Mouse (Mus musculus) embryo, embryonic 10 days (tissue): ENCODE measurements around the gene Axin2.
A peak's percentile ranks its signal among the peaks of the same experiment; 100 is the strongest.
"Not testable (repeated sequence)": the region's sequence is repeated elsewhere in the genome, so short reads cannot be mapped to it uniquely, and the experiment has no call there.

Experiments
- DNase-seq: peaks from one replicate; pipeline ENCODE4 v3.0.0-alpha.2; 2015; ENCODE audit warnings: low spot score

Axin2 gene

DNA sequence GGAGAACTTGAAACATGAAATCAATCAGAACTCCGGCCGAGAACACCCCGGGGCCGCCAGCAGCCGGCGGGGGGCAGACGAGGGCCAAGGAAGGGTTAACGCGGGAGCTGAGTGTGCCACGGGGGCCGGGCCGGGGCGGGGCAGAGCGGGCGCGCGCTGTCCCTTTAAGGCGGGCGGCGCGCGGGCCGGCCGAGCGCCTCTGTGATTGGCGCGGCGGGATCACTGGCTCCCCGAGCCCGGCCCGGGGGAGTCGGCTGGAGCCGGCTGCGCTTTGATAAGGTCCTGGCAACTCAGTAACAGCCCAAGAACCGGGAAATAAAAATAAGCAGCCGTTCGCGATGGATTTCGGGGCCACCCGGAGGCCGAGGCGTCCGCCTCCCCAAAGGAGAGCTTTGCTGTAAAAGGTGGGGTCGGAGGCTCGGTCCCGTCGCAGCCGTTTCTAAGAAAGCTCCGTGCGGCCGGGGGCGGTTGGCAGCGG is at the start of gene Axin2:
TSS of gene Axin2 (plus strand) at position 192 of the 478 bp plus-strand sequence.
- peak; percentile 92 for DNase-seq

DNA sequence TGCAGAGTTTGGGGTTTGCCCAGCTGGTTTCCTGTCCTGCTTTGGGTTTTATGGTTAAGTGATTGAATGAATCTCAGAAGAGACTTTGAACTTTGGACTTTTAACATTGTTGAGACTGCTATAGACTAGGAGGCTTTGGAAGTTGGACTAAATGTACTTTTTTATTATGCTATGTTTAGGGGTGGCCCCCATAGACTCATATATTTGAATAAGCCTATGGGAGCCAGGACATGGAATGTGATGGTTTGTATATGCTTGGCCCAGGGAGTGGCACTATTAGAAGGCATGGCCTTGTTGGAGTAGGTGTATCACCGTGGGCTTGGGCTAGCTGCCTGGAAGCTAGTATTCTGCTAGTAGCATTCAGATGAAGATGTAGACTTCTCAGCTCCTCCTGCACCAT is 48.9 kb upstream of the Axin2 start:
- DNase-seq = not testable (repeated sequence)

DNA sequence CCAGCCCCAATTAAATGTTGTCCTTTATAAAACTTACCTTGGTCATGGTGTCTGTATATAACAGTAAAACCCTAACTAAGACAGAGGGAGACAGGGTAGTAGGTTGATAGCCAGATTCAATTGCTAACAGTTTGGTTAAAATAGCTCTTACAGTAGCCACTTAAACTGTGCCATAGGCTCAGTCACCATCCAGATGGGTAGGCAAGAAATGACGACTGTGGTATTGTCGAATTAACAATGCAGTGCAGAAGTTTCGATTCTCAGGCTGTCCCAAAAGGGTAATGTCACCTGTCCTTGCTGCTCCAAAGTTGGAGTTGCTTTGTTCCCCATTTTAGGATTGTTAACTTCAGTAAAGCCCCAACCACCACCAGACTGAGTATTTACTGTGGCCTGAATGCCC is 48.4 kb upstream of the Axin2 start:
- DNase-seq = no peak

DNA sequence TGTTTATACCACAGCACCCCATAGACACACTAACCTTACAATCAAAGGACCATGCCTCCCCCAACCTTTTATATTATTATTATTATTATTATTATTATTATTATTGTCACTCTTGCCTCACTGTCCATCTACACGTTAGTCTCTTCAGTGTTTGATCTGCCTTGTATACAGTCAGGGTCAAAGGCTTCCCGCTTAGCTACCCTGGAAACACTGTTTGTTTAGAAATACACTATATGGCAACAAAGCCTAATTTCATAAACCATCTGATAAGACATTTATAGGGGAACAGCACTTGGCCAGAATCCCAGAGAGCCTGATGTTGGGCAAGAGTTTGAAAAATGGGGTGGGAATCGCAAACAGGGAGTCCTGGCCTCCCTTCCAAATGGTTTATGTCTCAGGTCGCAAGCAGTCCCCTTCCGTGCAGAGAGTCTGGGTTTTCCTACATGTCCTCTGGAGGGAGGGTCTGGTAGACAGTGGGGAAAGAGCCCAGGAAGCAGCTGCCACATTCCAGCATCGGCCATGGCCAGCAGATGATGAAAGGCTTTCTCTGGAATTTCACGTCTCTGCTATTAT is 43.4 kb upstream of the Axin2 start:
- DNase-seq = no peak

DNA sequence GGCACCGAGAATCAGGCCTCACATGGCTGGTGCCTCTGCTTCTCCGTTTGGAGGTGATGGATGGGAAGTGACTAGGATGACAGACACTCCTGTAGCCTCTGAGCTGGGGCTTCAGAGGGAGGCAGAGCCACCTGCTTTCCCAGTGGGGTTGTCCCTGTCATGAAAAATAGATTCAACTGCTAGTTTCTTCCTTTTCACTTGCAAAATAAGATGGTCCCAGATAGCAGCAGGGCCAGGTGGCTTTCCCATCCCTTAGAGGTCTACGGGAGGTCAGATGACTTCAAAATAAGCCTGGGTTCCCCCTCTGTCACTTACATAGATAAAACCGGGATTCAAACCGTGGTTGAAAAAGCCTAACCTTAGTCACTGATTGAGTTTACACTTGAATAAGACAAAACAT is 42.6 kb upstream of the Axin2 start:
- no peak for DNase-seq

DNA sequence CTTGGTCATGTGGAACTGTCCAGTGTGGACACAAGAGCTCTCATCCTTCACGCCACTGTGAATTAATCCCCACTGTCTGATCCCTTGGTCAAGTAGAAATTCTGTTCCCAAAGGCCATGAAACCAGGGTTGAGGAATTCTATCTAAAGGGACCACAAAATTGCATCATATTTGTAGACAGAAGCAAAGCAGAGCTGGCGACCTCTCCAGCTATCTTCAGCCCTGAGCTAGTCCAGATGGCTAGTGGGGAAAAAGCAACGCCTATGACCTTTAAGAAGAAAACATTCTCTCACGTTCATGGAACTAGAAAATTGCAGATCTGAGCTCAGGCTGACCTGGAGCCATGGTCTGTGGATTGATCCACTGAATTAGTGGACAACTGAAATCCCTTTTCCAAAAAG is 39.6 kb upstream of the Axin2 start:
- no peak for DNase-seq

DNA sequence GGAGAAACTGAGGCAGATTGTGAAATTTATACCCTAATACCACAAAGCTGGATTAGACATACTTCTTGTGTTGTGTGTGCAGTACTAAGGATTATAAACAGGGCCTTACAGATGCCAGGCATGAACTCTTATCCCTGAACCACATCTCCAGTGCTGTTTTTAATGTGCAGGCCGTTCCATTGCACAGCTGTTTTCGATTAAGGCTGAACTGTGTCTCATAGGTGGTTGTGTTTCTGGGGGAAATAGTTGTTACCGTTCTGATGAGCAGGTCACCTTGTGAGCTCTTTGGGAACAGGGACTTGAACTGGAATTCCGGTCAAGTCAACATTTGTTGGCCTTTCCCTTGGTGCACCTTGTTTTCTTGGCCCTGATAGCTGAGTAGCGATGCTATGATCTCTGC is 38.5 kb upstream of the Axin2 start:
- DNase-seq = peak; percentile 52

DNA sequence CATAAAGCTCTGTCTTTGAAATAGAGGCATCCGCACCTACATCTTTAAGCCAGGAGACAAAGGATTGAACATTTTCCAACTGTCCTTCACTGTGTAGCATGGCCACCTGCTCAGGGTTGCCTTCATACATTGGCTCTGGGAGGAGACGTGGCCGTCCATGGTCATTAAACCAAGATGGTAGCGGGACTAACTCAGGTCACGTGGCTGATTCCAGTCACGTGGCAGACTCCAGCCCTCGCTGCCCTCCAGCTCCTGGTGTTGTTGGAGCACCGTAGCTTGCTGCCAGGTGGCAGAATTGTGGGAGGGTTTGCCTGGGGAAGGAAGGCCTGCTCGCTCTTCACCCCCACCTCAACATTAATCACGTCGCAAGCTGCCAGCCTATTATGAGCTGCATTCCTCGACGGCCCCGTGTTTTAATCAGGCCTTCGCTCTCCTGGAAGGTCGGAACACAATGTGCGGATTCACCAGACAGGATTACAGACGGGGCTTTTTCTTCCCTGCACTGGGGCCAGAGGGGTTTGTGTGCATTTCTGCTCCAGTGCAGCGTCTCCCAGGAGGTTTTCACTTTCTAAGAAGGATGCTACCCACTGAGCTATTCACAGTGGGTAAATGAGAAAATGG is 34.8 kb upstream of the Axin2 start:
- DNase-seq = peak; percentile 52

DNA sequence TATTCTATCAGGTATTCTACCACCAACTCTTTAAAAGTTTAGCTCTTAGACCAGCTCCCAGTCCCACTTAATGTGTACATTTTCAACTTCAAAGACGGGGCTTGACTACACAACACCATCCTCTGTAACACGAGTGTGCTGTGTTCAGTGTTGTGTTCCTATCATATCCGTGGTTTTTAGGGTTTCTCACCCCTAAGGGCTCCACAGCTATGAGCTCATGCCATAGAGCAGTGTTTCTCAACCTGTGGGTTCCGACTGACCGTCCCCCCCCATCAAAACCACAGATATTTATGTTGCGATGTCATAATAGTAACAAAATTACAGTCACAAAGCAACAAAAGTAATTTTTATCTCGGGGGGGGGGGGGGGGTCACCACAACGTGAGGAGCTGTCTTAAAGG is 34.1 kb upstream of the Axin2 start:
- no peak for DNase-seq

DNA sequence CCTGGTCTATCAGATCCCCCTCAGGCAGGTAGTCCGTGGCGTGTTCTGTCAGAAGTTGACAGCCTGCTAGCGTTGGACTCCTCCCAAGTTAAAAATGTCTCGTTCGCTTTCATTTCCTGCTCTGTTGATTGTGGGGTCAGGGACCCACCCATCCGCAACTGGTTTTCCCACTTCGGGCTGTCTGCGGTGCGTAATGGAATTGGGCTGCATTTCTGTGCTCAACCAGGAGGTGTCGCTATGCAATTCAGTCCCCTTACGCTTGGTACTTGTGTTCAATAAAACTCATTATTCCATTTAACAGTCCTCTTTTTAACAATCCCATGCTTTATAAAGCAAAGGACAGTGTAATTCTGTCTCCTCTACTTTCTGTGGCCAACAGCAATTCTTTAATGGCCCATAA is 31.0 kb upstream of the Axin2 start:
- peak; percentile 72 for DNase-seq

DNA sequence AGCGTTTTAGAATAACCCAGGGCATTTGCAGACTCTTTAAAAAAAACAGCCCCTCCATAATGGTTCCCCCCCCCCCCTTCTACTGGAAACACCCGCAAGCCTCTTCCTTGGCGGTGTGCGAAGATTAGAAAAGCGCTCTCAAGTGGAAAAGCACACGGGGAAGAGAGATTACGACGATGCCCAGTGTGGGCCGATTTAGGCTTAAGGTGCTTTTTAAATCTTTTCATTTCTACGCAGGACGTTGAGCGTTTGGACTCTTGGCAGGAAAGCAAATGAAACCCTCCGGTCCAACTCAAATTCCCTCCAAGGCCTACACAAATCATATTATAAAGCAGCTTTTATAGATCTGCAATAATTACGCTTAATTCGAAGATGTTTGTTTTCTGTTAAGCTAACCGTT is 29.6 kb upstream of the Axin2 start:
- DNase-seq = no peak

DNA sequence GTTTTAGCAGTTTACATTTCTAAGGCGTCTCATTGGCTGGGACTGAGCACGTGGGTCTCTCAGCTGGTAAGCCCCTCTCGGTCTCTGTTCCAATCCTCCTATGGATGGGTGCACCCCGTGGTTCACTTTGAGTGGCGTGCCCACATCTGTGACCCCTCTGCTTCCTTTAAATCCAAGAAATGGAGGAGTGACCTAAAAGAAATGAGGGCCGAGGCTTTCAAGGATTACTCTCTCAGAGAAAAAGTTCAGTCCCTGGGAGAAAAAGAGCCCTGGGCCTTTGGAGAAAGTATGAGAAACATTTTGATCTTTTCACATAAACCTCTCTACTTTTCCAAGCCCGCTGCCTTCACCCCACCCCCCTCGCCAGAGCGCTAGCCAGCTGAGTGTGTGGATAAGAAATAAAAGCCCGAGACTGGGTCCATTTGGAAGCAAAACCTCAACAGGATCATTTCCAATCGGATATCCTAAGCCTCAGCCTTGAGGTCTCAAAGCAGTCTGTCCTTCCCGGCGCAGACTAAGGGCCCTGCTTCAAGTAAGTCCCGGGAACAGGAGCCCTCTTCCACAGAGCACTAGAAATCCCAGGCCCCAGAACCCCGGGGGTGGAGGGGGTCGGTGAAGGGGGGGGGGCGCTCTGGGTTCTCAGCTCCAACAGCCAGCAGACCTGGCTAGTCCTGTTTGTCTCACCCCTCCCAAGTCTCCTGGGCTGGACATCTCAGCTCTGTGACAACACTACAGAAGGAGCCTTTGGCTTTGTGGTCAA is 28.9 kb upstream of the Axin2 start:
- peak; percentile 90 for DNase-seq

DNA sequence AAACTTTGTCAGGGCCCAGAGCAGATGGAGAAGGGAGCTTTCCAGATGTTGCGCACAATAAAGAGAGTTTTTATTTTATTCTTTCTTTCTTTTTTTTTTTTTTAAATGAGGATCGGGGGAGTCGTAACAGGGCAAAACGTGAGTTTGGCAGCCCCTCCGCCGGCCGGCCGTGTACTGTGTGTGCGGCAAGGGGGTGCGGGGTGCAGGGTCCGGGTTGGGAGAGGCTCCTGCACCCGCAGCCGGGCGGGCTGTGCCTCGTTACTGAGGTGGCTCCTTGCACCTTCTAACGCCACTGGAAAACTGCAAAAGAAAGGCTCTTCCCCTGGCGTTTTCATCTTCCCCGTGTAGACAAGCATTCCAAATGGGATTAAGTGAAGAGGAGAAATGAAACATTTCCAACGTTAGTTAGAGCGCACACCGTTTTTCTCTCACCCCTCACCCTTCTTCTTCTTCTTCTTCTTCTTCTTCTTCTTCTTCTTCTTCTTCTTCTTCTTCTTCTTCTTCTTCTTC is 28.2 kb upstream of the Axin2 start:
- peak; percentile 21 for DNase-seq

DNA sequence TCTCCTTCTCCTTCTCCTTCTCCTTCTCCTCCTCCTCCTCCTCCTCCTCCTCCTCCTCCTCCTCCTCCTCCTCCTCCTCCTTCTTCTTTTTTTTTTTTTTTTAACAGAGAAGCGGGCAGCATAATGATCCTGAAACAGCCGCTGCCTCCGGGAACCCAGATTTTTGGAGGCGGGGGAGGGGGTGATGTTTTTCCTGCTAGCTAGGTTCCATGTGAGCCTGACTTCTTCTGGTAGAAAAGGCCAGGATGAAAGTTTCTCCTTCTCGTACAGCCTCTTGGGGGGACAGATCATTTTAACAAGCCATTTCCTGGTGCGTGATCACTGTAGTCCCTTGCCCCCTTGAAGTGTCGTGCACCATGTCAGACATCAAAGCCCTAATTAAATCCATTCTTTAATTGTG is 27.7 kb upstream of the Axin2 start:
- DNase-seq = no peak

DNA sequence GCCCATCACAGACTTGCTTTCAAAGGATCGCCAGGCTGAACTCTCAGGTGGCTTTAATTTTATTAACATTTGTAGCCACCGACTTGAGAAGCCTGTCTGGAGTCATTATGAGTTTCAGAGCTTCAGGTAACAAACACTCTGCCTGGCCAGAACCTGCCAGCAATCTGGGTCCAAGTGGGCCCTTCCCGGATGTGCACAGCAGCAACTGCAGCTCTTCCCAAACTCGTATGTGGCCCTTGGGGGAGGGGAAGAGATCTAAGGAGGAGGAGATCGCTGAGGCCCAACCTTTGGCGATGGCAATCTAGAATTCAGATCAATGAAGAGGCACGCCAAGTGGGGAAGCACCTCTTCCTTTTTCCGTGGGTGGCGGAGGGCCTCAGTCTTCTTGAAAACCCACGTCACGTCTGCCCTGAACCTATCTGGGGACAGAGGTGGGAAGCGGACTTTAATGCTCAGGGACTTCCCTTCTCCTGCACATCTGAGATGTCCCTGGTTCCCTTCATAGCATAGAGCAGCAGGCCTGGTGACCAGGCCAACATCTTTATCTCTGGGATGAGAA is 26.8 kb upstream of the Axin2 start:
- DNase-seq = no peak

DNA sequence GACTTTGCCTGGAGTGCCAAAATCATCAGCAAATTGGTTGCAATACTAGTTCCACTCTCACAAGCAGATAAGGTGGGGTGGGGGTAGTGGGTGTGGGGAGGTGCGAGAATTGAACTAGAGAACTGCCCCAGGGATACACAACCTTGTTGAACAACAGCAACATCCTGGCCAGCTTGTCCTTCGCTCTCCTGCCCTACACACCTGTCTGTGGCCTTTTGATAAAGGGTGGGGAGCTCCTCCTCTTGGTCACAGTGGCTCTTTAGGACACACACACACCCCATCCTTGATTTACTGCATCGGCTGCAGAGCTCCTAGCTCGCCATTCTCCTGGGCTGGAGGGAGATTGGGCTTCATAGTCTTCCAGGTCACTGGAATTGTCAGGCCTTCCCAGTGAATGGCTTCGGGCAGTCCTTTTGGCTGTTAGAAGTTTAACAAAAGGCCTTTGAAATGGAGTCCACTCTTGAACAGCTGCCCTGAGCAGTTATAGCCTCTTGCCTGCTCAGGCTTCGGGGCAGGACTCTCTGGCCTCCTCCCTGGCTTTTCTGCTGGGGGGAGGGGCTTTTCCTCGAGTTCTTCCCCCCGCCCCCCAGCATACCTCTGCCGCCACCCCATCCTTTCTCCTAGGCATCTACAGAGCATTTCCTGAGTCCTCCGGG is 26.2 kb upstream of the Axin2 start:
- peak; percentile 60 for DNase-seq

DNA sequence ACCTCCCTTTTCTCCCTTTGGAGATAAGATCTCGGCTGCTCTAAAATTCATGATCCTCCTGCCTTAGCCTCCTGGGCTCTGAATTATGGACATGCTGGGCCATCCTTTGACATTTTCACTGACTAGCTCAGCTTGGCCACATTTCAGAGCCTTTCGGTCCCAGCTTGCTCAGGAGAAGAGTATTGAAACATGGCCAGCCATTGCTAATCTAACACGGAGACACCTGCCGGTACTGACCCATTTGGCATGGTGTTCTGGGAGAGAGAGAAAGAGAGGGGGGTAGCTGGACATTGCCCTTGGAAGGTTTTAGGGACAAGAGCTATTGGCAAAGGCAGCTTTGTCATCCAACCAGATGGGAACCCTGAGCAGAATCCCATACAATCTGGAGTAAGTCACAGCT is 23.1 kb upstream of the Axin2 start:
- DNase-seq = no peak

DNA sequence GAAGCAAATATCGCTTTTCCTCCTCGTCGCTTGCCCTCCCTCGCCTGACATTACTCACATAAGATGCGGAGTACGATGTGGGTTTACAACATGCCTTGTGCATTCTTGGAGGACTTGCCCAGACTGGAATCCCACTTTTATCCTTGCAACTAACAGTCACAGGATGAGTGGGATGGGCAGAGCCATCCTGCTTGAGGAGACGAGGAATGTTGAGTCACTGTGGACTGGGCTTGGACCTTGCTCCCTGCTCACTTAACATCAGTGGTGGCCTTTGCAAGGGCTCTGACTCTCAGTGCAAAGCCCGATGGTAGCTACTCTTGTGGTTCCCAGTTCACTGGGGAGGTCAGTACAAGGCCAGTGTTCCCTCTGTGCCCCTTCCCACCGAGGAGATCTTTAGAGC is 22.1 kb upstream of the Axin2 start:
- no peak for DNase-seq

DNA sequence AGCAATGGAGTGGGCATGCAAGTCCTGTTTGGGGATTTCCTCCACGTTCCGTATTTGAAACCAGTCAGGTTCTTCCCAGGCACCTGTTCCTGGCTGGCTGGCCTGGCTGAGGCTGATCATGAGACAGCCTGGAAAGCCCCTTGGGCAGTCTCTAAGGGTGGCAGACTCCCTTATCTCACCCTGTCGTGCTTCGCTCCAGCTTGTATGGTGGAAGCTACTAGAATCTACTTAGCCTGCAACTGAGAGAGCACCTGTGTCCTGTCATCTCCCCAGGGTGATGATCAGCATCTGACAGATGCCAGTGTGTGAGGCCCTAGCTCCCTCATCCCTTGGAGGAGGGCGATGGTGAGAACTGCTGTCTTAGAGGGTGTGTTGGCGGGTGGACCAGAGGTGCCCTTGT is 21.7 kb upstream of the Axin2 start:
- no peak for DNase-seq

DNA sequence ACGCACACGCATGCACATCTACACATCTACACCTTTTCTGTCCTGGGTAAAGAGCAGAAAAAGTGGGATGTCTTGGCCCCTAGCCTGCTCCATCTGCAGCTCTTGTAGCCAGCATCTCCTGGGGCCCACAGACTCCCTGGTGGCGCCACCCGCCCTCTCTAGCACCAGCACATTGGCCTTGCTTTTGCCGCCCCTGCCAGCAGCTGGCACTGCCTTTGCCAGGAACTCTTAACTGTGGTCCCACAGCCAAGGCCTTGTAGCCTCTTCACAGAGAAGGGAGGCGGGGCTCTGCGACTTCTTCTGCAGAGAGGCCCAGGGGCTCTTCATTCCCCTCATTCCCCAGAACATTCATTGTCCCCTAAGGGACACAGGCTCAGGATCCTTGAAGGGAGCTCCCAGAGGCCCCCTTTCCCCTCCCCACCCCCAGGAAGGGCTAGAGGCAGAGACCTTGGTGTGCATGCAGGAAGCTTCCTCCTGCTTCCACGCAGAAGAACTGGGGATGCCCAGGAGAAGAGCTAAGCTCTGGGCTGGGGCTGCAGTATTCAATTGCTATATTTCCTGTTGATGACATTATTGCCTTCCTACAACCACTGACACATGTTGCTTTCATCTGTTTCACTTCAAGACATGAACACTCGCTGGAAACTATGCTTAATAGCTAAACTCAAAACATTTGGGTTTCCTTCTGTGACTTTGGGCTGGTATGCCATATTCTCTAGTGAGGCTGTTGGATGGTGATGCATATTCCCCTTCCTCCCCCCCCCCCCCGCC is 19.2 kb upstream of the Axin2 start:
- no peak for DNase-seq

DNA sequence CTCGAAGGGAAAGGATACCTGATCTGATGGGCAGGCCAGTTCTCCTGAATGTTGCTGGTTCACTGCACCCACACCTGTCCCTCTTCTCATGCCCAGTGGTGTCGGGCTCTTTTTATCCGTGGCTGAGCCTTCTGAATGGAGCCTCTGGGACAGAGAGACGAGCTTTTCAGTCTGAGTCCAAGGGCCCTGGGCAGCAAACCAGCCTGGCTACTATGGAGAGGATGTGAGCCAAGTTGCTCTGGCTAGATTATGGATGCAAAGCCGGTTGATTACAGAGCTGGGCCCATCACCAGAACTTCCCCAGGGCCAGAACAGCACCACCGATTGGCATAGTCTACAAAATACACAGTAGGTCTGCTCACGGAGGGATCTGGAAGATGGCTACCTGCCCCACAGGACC is 18.5 kb upstream of the Axin2 start:
- no peak for DNase-seq

DNA sequence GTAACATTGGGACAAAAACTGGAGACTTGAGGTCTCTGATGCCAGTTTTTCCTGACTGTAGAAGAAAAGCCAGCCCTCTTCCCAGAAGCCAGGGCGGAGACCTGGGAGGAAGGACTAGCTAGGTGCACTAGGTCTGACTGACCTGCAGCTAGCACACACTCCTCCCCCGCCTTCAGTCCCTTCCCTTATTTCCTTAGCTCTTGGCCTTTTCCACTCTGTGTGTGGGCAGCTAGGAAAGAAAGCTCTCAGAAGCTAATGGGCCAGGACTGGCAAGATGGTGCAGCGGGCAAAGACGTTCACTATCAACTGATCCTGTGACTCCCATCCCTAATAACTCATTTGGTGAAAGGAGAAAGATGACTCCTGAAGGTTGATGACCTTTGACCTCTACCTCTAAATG is 17.8 kb upstream of the Axin2 start:
- no peak for DNase-seq
